Mouse (Mus musculus): ENCODE results near the gene Rhbdf2.
"Not testable (repeated sequence)": the region's sequence is repeated elsewhere in the genome, so short reads cannot be mapped to it uniquely, and the experiment has no call there.

Gene Rhbdf2

GRCm38 (mm10) chr11:116618666-116619065 is 8.2 kb downstream of the Rhbdf2 start:
- no peak for DNase-seq (ENCODE audit: low read depth)

DNA sequence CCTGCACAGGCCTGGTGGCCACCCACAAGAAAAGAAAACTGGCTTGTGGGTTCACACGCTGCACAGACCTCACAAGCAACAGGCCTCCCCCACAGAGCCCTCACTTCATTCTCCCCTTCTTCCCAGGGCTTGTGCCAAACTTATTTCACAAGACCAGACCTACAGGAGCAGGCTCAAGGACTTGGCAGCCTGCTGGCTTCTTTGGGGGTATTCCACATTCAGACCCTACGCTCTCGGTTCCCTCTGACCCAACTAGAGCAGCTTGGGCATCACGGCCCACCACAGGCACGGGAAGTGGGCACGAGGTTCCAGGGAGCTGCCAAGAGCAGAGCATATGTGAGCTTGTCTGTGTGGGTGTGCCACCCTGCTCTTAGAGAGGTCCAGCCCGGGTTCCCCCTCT is 9.2 kb downstream of the Rhbdf2 start:
- DNase-seq (ENCODE audit: low read depth) = no peak

DNA sequence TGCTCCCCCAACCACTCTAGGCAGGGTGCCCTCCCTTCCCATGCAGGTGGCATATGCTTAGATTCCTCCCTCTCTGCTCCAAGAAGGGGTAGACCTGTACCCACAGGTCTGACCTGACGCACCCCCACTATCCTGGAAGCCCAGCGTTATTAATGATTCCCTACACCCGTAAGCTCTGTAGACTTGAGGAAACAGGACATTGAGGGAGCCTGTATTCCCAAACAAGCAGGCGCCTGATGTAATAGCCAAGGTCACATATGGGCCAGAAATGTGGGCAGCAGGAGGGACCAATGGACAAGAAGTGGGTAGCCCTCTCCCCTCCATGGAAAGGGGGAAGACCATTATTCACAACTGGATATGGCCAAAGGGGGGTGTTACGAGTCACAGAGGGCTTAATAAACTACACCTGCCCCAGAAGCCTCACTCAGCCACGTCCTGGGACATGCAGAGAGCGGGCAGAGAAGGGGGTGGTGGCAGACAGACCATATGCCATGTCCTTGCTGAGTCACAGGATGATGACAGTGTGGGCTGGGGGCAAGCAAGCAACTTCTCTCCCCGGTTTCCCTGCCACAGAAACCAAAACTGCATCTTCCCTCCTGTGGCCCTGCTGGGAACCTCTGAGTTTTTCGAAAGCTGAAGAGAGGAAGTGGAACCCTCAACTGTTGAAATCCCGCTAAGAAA is 10.2 kb downstream of the Rhbdf2 start:
- DNase-seq (ENCODE audit: low read depth) = no peak

DNA sequence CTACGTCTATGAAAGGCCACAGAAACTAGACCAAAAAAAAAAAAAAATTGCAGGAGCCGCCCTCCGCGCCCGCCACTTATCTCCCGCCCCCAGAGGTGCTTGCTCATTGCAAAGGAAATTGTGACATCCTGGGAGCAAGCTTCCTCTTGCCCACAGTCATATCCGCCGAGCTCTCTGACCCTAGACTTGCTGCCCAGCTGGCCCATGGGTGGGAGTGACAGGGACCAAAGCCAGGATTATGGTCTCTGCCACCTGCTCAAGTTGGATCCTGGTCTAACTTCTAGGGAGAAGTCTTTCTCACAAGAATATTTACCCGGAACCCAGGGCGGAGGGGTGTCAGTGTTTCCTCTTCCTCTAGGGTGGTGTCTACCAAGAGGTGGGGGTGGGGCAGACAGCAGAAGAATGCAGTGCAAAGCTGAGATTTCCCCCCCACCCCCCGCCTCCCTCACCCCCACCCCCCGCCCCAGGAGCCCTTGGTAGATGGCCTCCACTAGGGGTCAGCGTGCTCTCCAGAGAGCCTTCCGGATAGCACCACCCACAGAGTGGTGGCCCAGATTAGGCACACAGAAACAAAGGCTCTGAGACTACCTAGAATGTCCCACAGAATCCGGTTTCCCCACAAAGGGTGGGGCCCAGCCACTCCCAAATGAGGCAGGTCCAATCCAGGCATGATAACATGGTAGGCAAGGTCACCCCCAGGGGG is 10.9 kb downstream of the Rhbdf2 start:
- peak; percentile 83 for DNase-seq (ENCODE audit: low read depth)

GRCm38 (mm10) chr11:116613234-116613633 is 13.6 kb downstream of the Rhbdf2 start:
- no peak for DNase-seq (ENCODE audit: low read depth)

GRCm38 (mm10) chr11:116612554-116612953 is 14.3 kb downstream of the Rhbdf2 start:
- no peak for DNase-seq (ENCODE audit: low read depth)

DNA sequence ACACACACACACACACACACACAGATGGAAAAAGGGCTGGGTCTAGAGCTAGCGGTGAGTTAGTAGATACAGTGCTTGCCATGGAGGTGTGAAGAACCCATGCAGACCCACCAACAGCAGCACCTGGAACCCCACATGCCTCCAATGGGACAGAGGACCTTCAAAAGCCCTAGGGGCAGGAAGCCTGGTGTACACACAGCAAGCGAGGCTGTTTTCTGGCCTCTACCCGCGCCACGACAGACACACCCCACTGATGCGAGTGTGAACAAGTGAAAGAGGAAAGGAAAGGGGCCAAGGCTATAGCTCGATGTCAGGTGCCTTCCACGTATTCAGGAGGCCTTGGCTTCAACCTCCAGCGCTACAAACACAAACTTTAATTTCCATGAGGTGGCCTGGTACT is 14.9 kb downstream of the Rhbdf2 start:
- no peak for DNase-seq (ENCODE audit: low read depth)

- DNase-seq (ENCODE audit: low read depth) = not testable (repeated sequence)
Observed at GRCm38 (mm10) chr11:116611168-116611567, 15.7 kb downstream of the Rhbdf2 start.

GRCm38 (mm10) chr11:116609965-116610630 is 16.7 kb downstream of the Rhbdf2 start:
- no peak for DNase-seq (ENCODE audit: low read depth)

- DNase-seq (ENCODE audit: low read depth) = no peak
Observed at GRCm38 (mm10) chr11:116607717-116608116, 19.1 kb downstream of the Rhbdf2 start.

- DNase-seq (ENCODE audit: low read depth) = no peak
Observed at GRCm38 (mm10) chr11:116604097-116604496, 22.7 kb downstream of the Rhbdf2 start.

GRCm38 (mm10) chr11:116603339-116603738 is 23.5 kb downstream of the Rhbdf2 start:
- DNase-seq (ENCODE audit: low read depth) = no peak

DNA sequence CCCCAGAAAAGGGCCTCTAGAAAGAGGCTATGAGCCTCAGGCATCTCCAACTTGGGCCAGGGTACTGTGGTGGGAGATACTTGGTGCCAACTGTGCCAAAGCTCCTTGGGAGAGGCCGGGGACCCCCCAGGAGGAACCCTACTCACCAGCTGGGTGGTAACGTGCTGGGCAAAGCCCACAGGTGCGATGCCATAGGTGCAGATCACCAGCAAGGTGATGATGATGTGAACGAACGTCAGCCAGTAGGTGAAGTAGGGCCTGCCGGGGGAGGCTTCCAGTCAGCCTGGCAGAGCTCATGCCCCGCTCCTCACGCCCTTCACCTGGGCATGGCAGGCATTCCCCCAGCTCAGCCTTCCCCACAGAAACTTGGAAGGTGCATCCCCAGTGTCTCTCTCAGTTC is 24.8 kb downstream of the Rhbdf2 start:
- DNase-seq (ENCODE audit: low read depth) = no peak

GRCm38 (mm10) chr11:116601166-116601565 is 25.7 kb downstream of the Rhbdf2 start:
- DNase-seq (ENCODE audit: low read depth) = no peak

GRCm38 (mm10) chr11:116599230-116599629 is 27.6 kb downstream of the Rhbdf2 start:
- no peak for DNase-seq (ENCODE audit: low read depth)

DNA sequence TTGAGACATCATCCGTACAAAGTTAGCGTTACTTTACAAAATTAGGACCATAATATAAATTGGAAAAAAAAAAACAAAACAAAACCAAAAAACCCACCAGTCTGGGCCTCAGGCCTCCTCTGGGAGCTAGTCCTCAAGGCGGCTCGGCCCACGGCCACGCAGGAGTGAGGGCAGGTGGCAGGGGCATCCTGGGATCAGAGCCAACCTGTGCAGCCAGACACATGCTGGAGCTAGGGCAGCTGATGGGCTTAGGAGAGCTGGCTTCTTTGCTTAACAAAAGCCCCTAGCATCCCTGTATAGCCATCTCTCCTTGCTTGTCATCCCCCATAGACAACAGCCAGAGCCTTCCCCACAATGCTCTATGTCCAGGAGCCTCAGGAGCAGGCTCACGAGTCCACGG is 28.6 kb downstream of the Rhbdf2 start:
- no peak for DNase-seq (ENCODE audit: low read depth)

- DNase-seq (ENCODE audit: low read depth) = no peak
Observed at GRCm38 (mm10) chr11:116596766-116597165, 30.1 kb downstream of the Rhbdf2 start.

- no peak for DNase-seq (ENCODE audit: low read depth)
Observed at GRCm38 (mm10) chr11:116593345-116593744, 33.5 kb downstream of the Rhbdf2 start.

DNA sequence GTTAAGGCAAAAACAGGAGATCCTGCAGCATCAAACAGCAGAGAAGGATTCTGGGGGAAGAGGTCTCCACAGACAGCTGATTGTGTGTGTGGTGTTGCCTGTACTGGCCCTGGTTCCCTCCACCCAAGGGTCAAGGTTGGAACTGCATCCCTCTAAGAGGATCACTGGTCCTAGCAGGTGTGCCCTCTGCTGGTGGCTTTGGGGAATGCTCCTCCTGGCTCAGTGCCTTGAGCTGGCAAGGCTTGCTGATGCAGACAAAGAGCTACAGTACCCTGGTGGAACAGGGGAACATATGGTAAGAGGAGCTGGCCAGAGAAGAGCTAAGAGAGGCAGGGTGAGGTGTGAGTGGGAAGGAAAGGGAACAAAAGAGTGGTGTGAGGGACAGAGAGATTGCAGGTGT is 34.4 kb downstream of the Rhbdf2 start:
- peak; percentile 83 for DNase-seq (ENCODE audit: low read depth)

- no peak for DNase-seq (ENCODE audit: low read depth)
Observed at GRCm38 (mm10) chr11:116591621-116592020, 35.2 kb downstream of the Rhbdf2 start.

DNA sequence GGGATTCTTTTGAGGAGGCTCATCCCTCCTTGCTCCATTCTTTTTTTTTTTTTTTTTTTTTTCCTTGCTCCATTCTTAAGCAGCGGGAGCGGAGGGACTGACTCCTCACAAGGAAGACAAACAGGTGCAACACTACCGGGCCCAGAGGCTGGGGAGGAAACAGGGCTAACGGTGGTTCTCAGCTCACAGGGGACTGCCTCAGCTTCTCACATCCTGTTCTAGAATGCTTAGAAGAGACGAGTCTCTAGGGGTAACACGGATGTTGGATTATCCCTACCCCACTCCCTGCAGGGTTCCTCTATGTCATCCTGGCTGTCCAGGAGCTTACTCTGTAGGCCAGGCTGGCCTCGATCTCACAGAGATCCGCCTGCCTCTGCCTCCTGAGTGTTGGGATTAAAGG is 37.2 kb downstream of the Rhbdf2 start:
- DNase-seq (ENCODE audit: low read depth) = no peak

GRCm38 (mm10) chr11:116589020-116589531 is 37.7 kb downstream of the Rhbdf2 start:
- no peak for DNase-seq (ENCODE audit: low read depth)

Measured in c-Kit-positive CD71-positive TER-119-negative erythroid progenitor cells, embryonic 14.5 days (primary cell).